Mouse (Mus musculus) forebrain, embryonic 14.5 days (tissue): Measurements from ENCODE around the gene D3Ertd254e. TPM values are rescaled to one million over a fixed set of nuclear protein-coding genes. Genes with fewer than 3 reads are reported as not detected.
A peak's percentile ranks its signal among the peaks of the same experiment; 100 is the strongest.

Source experiments
- ATAC-seq: fragments of 200-750 bp; cut with Nextera tagmentation; 2 replicates; pipeline ENCODE4 v1.8.0; 2017; ENCODE audit warnings: mild to moderate bottlenecking, moderate library complexity
- DNase-seq: peaks from one replicate; pipeline ENCODE4 v3.0.0-alpha.2; 2015; ENCODE audit warnings: low spot score
- H3K27ac ChIP-seq: fragments of 300-500 bp; sonication (generic); 2 replicates; pipeline ENCODE4 v1.5.1; 2014; ENCODE audit warnings: low read depth, mild to moderate bottlenecking, control low read depth, low read length, moderate library complexity
- H3K27me3 ChIP-seq: fragments of 300-500 bp; sonication (generic); replicated peaks from 2 replicates; pipeline ENCODE4 v1.6.1; 2014; ENCODE audit warnings: low read length, control low read depth, mixed read lengths; ENCODE audit not compliant: control insufficient read depth, insufficient read depth
- H3K36me3 ChIP-seq: fragments of 300-500 bp; sonication (generic); 2 replicates; pipeline ENCODE4 v1.6.1; 2014; ENCODE audit warnings: low read length, control low read depth; ENCODE audit not compliant: control insufficient read depth, insufficient read depth
- H3K4me1 ChIP-seq: fragments of 300-500 bp; sonication (generic); 2 replicates; pipeline ENCODE4 v1.6.1; 2014; ENCODE audit warnings: antibody characterized with exemption, low read length, control low read depth; ENCODE audit not compliant: control insufficient read depth, insufficient read depth
- H3K4me2 ChIP-seq: fragments of 300-500 bp; sonication (generic); 2 replicates; pipeline ENCODE4 v1.6.1; 2014; ENCODE audit warnings: mild to moderate bottlenecking, control low read depth, low read length
- H3K4me3 ChIP-seq: fragments of 300-500 bp; sonication (generic); 2 replicates; pipeline ENCODE4 v1.5.1; 2014; ENCODE audit warnings: low read depth, low read length, control low read depth
- H3K9ac ChIP-seq: fragments of 300-500 bp; sonication (generic); 2 replicates; pipeline ENCODE4 v1.6.1; 2014; ENCODE audit warnings: mild to moderate bottlenecking, low read length, control low read depth, moderate library complexity
- H3K9me3 ChIP-seq: fragments of 300-500 bp; sonication (generic); replicated peaks from 2 replicates; pipeline ENCODE4 v1.6.1; 2016; ENCODE audit warnings: low read length, control low read depth, mixed read lengths; ENCODE audit not compliant: control insufficient read depth
- WGBS: fragments of 180-500 bp; shearing (Covaris S2); extraction: QIAGEN DNeasy Blood & Tissue Kit; methylation state at CpG from one replicate; pipeline ENCODE4 v1.1.7; 2014; 5-methylcytosine and 5-hydroxymethylcytosine counted together
- polyA plus RNA-seq: library from polyadenylated mRNA; unstranded; fragments of >200 nt; fragmentation: Nextera tagmentation; extraction: Ambion mirVana; gene quantifications from 2 replicates; pipeline ENCODE4 v1.2.1, GENCODE M21; 2014

The D3Ertd254e gene
- polyA plus RNA-seq, 1 experiment from 2014 or later = 12.2 TPM

- no peak for DNase-seq
- WGBS = 69% methylated on average over 19 of the region's 19 CpGs
Measured at GRCm38 (mm10) chr3:36207520-36208264, 56.9 kb downstream of the D3Ertd254e start.

GRCm38 (mm10) chr3:36209776-36210555 lies 59.1 kb downstream of the D3Ertd254e start:
- H3K9me3 ChIP-seq = no peaks in the 10 kb centered on the region
- 55% methylated on average over 11 of the region's 11 CpGs for WGBS
- H3K36me3 ChIP-seq = no peaks in the 10 kb centered on the region
- DNase-seq = peak; percentile 85
- H3K27me3 ChIP-seq = no peaks in the 10 kb centered on the region
- H3K4me2 ChIP-seq = no peak overlapping the region
- H3K27ac ChIP-seq = no peak overlapping the region
- peak; percentile 84 for ATAC-seq
- peaks cover 5% of the 10 kb centered on the region; the same call in 1 of the 2 replicates for H3K4me1 ChIP-seq
- no peak overlapping the region for H3K9ac ChIP-seq
- H3K4me3 ChIP-seq = no peak overlapping the region

More at GRCm38 (mm10) chr3:36207520-36208264, 56.9 kb downstream of the D3Ertd254e start:
- no peaks in the 10 kb centered on the region for H3K27me3 ChIP-seq
- no peak overlapping the region for H3K9ac ChIP-seq
- H3K9me3 ChIP-seq = no peaks in the 10 kb centered on the region
- no peak for ATAC-seq
- peaks cover 5% of the 10 kb centered on the region; the same call in 1 of the 2 replicates for H3K4me1 ChIP-seq
- H3K4me2 ChIP-seq = no peak overlapping the region
- H3K27ac ChIP-seq = no peak overlapping the region
- H3K36me3 ChIP-seq = no peaks in the 10 kb centered on the region
- H3K4me3 ChIP-seq = no peak overlapping the region

- Histone ChIP-seq H3K4me3 (no peak overlapping the region), H3K4me1 (peaks cover 5% of the 10 kb centered on the region; the same call in 1 of the 2 replicates), H3K4me2 (no peak overlapping the region), H3K9ac (no peak overlapping the region), H3K36me3 (no peaks in the 10 kb centered on the region), H3K27me3 (no peaks in the 10 kb centered on the region), H3K9me3 (no peaks in the 10 kb centered on the region), H3K27ac (no peak overlapping the region)
- WGBS = 49% methylated on average over 2 of the region's 2 CpGs
- ATAC-seq (peak; percentile 33; the same call in 1 of the 2 replicates), DNase-seq (peak; percentile 13)
Measured at GRCm38 (mm10) chr3:36210939-36211338, 60.1 kb downstream of the D3Ertd254e start.

GRCm38 (mm10) chr3:36212758-36213157 lies 61.9 kb downstream of the D3Ertd254e start:
- Histone ChIP-seq H3K9me3 (no peaks in the 10 kb centered on the region), H3K27me3 (no peaks in the 10 kb centered on the region), H3K9ac (no peak overlapping the region), H3K4me1 (peaks cover 5% of the 10 kb centered on the region; the same call in 1 of the 2 replicates), H3K27ac (no peak overlapping the region), H3K36me3 (no peaks in the 10 kb centered on the region), H3K4me3 (no peak overlapping the region), H3K4me2 (no peak overlapping the region)
- 89% methylated on average over 4 of the region's 4 CpGs for WGBS
- DNase-seq = no peak
- no peak for ATAC-seq

Other genes starting within 250 kb of the D3Ertd254e start
- 103 and 121 TPM in 2 replicates for gene Dcun1d1, start 213.6 kb upstream of the D3Ertd254e start, polyA plus RNA-seq
- gene Mccc1, start 150.3 kb upstream of the D3Ertd254e start, polyA plus RNA-seq = 20.0 and 24.8 TPM in 2 replicates
- not detected in 2 replicates for gene Ccdc144b, start 97.5 kb upstream of the D3Ertd254e start, polyA plus RNA-seq
- 98.5 and 100 TPM in 2 replicates for gene Acad9, start 85.0 kb upstream of the D3Ertd254e start, polyA plus RNA-seq
- 2.6 and 2.8 TPM in 2 replicates for gene Qrfpr, start 71.3 kb downstream of the D3Ertd254e start, polyA plus RNA-seq